Mouse (Mus musculus): ENCODE results near the gene Ccdc90b.

Ccdc90b gene

GRCm38 (mm10) chr7:92560986-92561876 is at the start of gene Ccdc90b:
Ccdc90b (plus strand) TSS chr7:92561149.
- peak; percentile 69 for DNase-seq (ENCODE audit: low spot score)

GRCm38 (mm10) chr7:92520397-92520796 is 40.6 kb upstream of the Ccdc90b start:
- no peak for DNase-seq (ENCODE audit: low spot score)

GRCm38 (mm10) chr7:92520820-92521219 is 40.1 kb upstream of the Ccdc90b start:
- DNase-seq (ENCODE audit: low spot score): no peak

- no peak for DNase-seq (ENCODE audit: low spot score)
Measured at GRCm38 (mm10) chr7:92529245-92529644, 31.7 kb upstream of the Ccdc90b start.

GRCm38 (mm10) chr7:92532351-92533036 is 28.5 kb upstream of the Ccdc90b start:
- no peak for DNase-seq (ENCODE audit: low spot score)

GRCm38 (mm10) chr7:92546763-92547162 is 14.2 kb upstream of the Ccdc90b start:
- no peak for DNase-seq (ENCODE audit: low spot score)

- DNase-seq (ENCODE audit: low spot score): no peak
Measured at GRCm38 (mm10) chr7:92550248-92550989, 10.5 kb upstream of the Ccdc90b start.

- peak; percentile 19 for DNase-seq (ENCODE audit: low spot score)
Measured at GRCm38 (mm10) chr7:92550990-92551392, 10.0 kb upstream of the Ccdc90b start.

- DNase-seq (ENCODE audit: low spot score): no peak
Measured at GRCm38 (mm10) chr7:92558744-92559143, 2.2 kb upstream of the Ccdc90b start.

- DNase-seq (ENCODE audit: low spot score): no peak
Measured at GRCm38 (mm10) chr7:92566775-92567174, 5.8 kb downstream of the Ccdc90b start.

- DNase-seq (ENCODE audit: low spot score): no peak
Measured at GRCm38 (mm10) chr7:92580491-92581207, 19.7 kb downstream of the Ccdc90b start.

- DNase-seq (ENCODE audit: low spot score): no peak
Measured at GRCm38 (mm10) chr7:92583567-92583966, 22.6 kb downstream of the Ccdc90b start.

GRCm38 (mm10) chr7:92589986-92590385 is 29.0 kb downstream of the Ccdc90b start:
- no peak for DNase-seq (ENCODE audit: low spot score)

- DNase-seq (ENCODE audit: low spot score): no peak
Measured at GRCm38 (mm10) chr7:92590842-92591241, 29.9 kb downstream of the Ccdc90b start.

GRCm38 (mm10) chr7:92604961-92605360 is 44.0 kb downstream of the Ccdc90b start:
- no peak for DNase-seq (ENCODE audit: low spot score)

GRCm38 (mm10) chr7:92610830-92611229 is 49.9 kb downstream of the Ccdc90b start:
- DNase-seq (ENCODE audit: low spot score): no peak

GRCm38 (mm10) chr7:92624488-92624887 is 63.5 kb downstream of the Ccdc90b start:
- DNase-seq (ENCODE audit: low spot score): no peak

- DNase-seq (ENCODE audit: low spot score): no peak
Measured at GRCm38 (mm10) chr7:92630167-92630566, 69.2 kb downstream of the Ccdc90b start.

All from urinary bladder, postnatal 25 days (tissue).